Mouse (Mus musculus): ENCODE results near the gene Grxcr1.

The Grxcr1 gene

GRCm38 (mm10) chr5:68093085-68093484, 61.5 kb downstream of the Grxcr1 start:
- DNase-seq, result no peak

- no peak for DNase-seq
Measured at GRCm38 (mm10) chr5:68097665-68098624, 66.3 kb downstream of the Grxcr1 start.

- DNase-seq, result no peak
Measured at GRCm38 (mm10) chr5:68112430-68113036, 80.9 kb downstream of the Grxcr1 start.

GRCm38 (mm10) chr5:68120880-68121279, 89.2 kb downstream of the Grxcr1 start:
- DNase-seq, result no peak

GRCm38 (mm10) chr5:68122883-68123282, 91.2 kb downstream of the Grxcr1 start:
- no peak for DNase-seq

- no peak for DNase-seq
Measured at GRCm38 (mm10) chr5:68125478-68125877, 93.8 kb downstream of the Grxcr1 start.

GRCm38 (mm10) chr5:68128421-68128820, 96.8 kb downstream of the Grxcr1 start:
- no peak for DNase-seq

GRCm38 (mm10) chr5:68128821-68129608, 97.4 kb downstream of the Grxcr1 start:
- DNase-seq, result no peak

GRCm38 (mm10) chr5:68146818-68147217, 115.2 kb downstream of the Grxcr1 start:
- DNase-seq, result no peak

- DNase-seq, result no peak
Measured at GRCm38 (mm10) chr5:68149946-68150345, 118.3 kb downstream of the Grxcr1 start.

- no peak for DNase-seq
Measured at GRCm38 (mm10) chr5:68150347-68151043, 118.9 kb downstream of the Grxcr1 start.

GRCm38 (mm10) chr5:68162503-68162902, 130.9 kb downstream of the Grxcr1 start:
- DNase-seq, result no peak

GRCm38 (mm10) chr5:68165954-68166353, 134.3 kb downstream of the Grxcr1 start:
- DNase-seq, result no peak

All from spleen, adult 18-20 months (tissue).